14 mouse cellular contexts compared by ENCODE assay signal in the genomic region with DNA sequence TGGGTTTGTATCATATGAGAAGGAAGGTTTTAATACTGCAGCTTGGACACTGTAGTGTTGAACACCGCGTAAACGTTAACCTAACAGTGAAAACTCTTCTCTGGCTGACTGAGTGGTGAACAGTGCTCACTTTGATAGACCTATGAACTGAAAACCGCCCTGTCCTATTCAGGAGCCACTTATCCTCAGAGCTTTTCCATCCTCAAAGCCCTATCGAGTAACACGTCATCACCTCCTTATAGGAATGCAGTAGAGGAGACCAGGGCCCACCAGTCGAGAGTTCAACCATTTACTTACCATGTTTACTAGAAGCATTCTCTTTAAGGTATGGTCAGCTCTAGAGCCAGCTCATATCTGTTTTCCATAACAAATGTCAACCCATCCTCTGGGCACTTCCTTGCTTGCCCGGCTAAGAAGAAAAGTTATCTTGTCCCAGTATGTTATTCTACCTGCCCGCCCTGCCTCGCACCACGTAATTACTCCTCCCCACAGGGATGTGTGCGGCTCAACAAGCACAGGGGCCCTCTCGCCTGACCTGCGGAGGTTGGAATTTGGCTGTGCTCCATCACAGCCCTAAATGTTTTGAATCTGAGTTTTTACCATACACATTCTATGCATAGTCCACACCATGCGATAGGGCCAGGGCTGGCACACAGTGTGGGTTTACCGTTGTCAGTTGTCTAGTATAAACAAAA.
"Had no signal": no experiment of that assay in that cellular context is flagged by ENCODE, and none has a peak within 500 bp of the region (broad histone marks: within the 10 kb centered on the region; RNA-seq: fewer than 3 reads in every experiment).

No protein-coding gene starts in this region.

- H3K36me3 ChIP-seq: neural tube, embryonic 12.5 days had no signal

- H3K27ac ChIP-seq: kidney, postnatal 0 days; limb, embryonic 15.5 days; liver, embryonic 12.5 days; midbrain, embryonic 10.5 days; neural tube, embryonic 12.5 days had no signal

- H3K9ac ChIP-seq: limb, embryonic 15.5 days; liver, embryonic 12.5 days; neural tube, embryonic 12.5 days had no signal

- H3K27me3 ChIP-seq: limb, embryonic 15.5 days; liver, embryonic 12.5 days; neural tube, embryonic 12.5 days had no signal

- H3K4me3 ChIP-seq: limb, embryonic 15.5 days; liver, embryonic 12.5 days; midbrain, embryonic 10.5 days; neural tube, embryonic 12.5 days had no signal

- H3K4me1 ChIP-seq: limb, embryonic 15.5 days; liver, embryonic 12.5 days; midbrain, embryonic 10.5 days; neural tube, embryonic 12.5 days had no signal

- H3K9me3 ChIP-seq: limb, embryonic 15.5 days; liver, embryonic 12.5 days; midbrain, embryonic 10.5 days; neural tube, embryonic 12.5 days had no signal

- H3K4me2 ChIP-seq: limb, embryonic 15.5 days; liver, embryonic 12.5 days; neural tube, embryonic 12.5 days had no signal

- DNase-seq: kidney, adult 9 months; kidney, postnatal 36 days; layer of hippocampus, adult 9-11 months; layer of hippocampus, postnatal 36 days; lung, postnatal 36 days; midbrain, embryonic 14.5 days; thymus, adult 2 months; thymus, postnatal 25 days had no signal

- ATAC-seq: liver, embryonic 12.5 days; lung, postnatal 0 days had no signal
